Mouse (Mus musculus): ENCODE data around the gene St5.

Gene St5

DNA sequence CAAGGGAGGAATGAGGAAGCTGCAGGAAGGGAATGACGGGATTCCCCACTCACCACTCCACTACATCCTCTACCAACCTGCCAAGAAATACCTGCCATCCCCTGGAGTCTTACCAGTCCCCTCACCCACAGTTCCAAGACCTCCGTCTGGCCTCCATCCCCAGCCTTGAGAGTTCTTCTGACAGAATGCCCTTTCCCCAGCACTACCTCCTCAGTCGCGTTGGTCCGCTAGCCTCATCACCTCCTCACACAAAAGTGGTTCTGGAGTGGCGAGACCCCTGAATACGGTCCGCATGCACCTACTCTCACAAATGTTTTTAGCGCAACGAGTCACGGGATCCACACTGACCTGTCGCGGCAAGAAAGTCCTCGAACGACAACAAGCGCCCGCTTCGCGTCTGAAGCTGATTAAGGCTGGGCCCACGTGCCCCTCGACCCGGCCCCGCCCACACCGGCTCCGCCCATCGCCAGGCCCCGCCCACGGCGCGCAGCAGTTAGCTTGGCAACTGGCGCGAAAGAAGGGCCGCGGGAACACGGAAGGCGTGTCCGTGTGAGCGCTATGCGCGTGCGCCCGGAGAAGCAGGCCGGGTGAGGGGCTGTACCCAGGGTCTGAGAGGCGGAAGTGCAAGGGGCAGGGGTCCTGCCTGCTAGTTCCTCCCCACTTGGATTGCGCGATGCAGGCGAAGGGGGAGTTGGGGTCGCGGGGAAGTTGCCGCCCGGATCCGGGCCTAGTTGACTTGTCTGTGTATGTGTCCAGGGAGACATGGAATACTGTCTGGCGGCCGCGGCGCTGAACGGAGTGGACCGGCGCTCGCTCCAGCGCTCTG is at the start of gene St5, which contains the start of gene Akip1:
Gene St5 (minus strand): TSS at position 416 of the 826 bp plus-strand sequence.
Gene Akip1 (plus strand): TSS at position 501 of the 826 bp plus-strand sequence.
- peak; percentile 88 for DNase-seq

DNA sequence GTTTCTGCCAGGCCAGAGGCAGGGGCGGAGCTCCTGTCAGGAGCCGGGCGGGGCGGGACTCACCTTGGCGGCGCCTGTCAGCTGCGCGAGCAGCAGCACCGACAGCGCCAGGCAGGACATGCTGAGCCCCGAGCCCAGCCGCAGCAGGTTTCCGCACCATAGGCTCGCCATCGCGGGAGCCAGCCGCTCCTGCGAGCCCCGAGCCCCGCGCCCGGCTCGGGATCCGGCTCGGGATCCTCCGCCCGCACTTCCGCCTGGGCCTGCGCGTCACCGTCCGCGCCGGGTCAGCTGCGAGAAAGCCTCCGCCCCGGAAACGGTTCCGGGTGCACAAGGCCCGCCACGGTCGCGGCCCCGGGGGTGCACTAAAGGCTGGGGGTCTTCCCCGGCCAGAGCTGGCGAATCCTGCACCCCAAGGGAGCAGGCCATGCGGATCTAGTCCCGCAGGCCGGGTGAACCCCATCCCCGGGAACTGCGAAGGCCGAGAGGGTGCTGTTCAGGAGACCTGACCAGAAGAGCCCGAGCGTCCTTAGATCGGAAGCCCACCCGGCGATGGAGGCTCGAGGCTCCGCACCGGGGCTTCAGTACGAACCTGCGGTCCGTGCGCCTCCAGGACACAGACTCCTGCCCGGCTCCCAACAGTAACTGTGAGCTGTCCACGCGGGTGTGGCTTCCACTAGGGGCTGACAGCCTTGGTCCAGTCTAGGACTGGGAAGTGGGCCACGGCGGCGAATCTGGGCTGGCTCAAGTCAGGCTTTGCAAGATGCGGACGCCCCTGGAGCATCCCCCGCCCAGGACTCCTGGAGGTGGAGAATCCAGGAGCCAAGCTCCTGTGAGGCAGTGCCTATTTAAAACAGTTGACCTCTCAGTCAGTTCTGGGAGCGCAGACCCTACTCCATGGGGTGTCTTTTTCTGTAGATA is 48.9 kb upstream of the St5 start, which contains the start of gene Tmem9b:
Gene Tmem9b (minus strand): TSS at position 868 of the 918 bp plus-strand sequence.
- peak; percentile 81 for DNase-seq

DNA sequence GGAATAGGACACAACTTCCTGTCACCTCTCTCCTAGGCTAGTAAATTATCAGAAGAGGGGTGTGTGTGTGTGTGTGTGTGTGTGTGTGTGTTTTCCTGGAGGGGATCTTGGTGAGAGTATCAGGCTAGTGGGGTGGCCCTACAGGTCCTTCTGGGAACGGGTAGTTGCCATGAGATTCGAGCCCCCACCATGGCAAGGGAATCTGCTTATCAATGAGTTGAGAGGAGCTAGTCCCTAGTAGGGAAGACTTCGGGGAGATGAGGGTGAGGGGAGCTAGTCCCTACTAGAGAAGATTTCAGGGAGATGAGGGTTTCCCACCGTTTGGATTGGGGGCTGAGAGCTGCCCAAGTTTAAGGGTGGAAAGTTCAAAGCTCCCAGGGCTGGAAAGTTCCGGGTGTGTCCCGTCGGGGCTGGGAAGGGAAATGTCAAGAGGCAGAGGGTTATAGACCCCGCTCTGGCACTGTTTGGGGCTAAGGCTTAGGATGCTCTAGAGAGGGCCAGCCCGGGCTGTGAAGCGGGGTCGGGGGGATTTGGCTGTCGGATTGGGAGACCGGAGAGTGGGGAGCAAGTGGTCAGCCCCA is 48.1 kb upstream of the St5 start:
- peak; percentile 23 for DNase-seq

DNA sequence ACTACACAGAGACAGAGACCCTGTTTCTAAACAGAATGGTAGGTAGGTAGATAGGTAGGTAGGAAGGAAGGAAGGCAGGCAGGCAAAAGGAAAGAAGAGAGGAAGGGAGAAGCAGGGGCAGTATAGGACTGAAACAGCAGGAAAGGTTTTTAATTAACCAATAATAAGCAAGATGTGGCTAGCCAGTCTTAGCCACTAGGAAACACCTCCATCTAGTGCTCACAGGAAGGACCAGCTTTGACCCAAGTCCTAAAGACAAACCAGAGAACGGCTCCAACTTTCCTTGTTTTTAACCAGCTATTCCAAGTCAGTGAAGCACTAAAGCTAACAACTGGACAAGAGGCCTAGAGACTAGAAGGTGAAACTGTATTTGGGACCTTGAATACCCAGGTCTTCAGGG is 44.3 kb upstream of the St5 start:
- DNase-seq = no peak

DNA sequence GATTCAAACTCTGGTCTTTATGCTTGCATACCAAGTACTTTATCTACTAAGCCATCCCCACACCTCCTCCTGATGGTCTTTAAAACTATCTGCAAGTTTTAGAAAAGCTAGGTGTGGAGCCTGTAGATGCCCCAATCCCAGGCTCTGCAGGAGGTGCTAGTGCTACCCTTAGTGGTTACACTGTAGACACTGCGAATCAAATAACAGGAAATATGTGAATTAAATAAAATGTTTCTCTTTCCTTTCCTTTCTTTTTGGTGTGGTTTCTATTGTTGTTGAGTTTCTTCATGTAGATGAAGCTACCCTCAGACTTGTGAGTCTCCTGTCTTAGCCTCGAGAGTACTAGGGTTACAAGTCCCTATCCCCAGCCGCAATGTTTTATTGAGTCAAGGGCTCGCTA is 38.3 kb upstream of the St5 start:
- DNase-seq = no peak

DNA sequence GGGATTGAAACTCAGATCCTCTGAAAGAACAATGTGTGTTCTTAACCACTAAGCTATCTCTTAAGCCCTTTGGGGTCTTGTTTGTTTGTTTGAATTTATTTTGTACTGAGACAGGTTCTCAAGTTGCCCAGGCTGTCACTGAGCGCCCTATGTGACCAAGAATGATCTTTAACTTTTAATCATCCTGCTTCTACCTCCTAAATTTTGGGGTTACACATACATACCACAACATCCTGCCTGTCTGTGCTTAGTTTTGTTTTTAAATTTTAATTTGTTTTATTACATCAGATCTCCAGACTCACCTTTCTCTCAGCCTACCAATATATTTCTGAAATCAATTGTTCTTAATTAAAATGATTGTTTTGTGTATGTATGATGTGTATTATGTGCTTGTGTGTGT is 37.7 kb upstream of the St5 start:
- no peak for DNase-seq

DNA sequence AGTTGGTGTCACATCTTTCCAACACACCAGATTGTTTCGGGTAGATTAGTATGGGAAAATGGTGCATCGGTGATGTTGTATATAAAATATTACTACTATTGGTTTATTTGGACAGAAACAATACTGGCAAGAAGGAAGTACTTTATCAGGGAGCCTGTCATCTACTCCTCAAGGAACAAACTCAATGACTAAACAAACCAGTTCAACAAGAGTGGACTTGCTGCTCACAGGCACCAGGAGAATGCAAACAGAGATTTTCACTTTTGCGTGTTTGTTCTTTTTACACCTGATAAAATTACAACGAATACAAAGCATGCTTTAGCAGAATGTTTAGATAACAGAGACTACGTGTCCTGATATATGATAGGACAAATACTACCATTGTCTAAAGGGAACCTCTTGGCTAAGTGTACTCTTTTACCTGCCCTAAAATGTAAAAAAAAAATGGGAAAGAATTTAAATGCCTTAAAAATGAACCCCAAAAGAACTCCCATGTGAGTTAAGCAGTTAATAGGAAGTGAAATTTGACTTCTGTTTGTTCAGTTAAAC is 36.5 kb upstream of the St5 start:
- no peak for DNase-seq

DNA sequence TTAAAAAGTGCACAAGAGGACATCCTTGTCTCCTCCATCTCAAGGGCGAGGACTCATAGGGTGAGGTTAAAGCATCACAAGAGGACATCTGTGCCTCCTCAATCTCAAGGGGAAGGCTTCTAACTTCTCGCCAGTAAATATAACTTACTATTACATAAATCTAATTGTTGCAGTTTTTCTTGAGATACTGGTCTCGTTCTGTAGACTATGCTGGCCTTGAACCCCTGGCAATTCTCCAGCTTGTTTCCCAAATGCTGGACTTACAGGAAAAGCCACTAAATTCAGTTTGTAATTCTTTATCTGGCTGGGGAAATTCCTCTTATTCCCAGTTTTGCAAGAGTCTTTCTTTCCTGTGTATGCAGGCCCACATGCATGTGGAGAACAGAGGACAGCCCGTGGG is 31.4 kb upstream of the St5 start:
- DNase-seq = no peak

DNA sequence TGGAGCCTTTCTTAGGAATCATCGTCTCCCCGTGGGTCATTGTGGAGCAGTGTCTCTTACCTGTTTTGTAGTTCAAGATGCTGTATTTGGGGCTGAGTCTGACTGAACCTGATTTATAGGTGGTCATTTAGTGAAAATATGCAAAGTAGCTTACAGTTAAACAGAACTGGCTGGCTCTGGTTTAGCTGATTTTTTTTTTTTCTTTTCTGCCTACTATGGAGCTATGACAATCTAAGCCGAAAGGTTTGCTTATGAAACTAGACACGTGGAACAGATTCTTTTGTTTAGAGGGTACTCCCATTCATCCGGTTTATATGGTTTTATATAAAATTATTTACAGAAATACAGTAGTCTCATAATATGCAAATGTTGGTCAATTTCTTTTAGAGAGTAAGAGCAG is 28.2 kb upstream of the St5 start, which contains the start of gene Ascl3:
Gene Ascl3 (minus strand): TSS at position 101 of the 400 bp plus-strand sequence.
- DNase-seq = no peak

DNA sequence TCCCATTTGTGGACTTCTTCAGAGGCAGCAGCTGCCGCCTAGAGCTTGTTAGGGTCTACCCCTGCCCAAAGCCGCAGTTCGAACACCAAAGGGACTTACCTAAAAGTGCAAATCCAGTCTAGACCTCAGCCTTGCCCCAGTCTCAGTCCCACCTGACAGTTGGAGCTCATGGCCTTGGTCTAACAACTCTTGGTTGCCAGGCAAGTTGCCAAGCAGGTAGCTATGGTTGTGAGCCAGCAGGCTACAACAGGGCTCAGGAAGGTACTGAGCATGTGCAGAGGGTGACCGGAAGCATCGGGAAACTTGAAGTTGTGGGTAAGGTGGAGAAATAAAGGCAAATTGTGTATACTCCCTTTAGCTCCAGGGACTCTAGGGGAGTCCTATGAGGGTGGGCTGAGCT is 20.3 kb upstream of the St5 start, which contains the start of gene BC051019:
Gene BC051019 (minus strand): TSS at position 154 of the 400 bp plus-strand sequence.
- DNase-seq = no peak

DNA sequence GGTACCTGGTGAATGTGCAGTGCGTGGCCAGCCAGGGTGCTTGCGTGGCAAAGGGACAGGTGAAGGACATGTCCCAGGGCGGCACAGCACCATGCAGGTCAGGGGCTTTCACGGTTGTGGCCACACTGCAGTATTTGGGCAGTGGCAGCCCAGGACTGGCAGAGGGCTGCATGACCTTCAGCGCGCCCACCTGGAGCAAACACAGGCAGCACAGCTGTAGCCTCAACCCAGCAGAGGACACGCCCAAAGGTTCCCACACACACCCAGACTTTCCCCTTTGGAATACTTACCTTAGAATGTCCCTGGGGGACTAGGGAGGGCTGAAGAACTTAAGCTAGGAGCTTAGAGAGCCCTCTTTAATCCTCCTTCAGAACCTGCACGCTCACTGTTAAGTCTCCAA is 19.7 kb upstream of the St5 start:
- DNase-seq = no peak

DNA sequence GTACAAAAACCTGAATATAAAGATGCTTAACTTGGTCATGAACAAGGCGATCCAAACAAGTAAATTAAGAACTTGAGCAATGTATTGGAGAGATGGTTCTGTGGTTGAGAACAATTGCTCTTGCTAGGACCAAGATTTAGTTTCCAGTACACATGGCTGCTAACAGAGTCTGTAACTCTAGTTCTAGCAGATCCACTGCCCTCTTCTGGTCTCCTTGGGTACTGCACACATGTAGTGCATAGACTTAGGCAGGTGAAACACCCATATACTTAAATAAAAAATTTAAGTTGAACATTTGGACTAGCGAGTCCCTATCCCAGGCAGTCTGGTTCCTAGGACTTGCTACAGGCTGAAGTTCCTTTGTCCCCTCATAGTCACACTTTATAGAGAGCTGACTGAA is 19.2 kb upstream of the St5 start:
- DNase-seq = no peak

DNA sequence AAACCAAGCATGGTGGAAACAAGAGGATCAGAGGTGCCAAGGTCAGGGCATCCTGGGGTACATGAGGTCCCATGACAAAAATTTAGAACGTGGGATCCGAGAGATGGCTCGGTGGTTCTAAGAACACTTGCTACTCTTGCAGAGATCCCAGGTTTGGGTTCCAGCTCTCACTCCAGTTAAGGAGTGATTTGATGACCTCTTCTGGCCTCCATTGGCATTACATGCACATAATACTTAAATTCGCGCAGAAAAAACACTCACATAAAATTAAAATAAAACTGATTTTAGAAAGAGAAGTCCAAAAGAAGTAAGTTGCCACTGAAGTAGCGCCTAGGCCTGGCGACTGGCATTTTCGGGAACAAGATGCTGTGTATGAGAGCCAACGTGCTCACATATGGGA is 15.9 kb upstream of the St5 start:
- peak; percentile 14 for DNase-seq

DNA sequence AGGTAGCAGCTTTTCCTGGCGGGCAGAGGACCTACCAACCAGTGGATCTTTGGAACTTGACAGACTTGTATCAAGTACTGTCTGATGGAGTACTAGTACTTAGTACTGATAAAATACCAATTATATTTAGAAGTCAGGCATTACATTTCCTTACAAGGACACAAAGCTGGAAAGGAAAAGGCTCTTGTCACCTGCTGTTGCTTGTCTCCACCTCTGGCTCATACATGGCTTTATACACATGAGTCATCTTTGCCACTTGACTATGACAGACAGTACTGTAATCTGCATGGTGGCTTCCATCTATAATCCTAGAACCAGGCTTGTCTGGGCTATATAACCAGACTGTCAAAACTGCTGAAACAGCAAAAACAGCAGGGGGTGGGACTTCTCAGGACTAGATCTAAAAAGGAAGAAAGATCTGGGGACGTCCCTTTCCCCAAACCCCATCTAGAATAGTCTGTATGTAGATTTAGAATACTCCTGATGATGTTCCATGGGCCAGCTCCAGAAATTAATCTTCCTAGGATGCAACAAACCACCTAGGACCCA is 10.1 kb upstream of the St5 start:
- DNase-seq = no peak

DNA sequence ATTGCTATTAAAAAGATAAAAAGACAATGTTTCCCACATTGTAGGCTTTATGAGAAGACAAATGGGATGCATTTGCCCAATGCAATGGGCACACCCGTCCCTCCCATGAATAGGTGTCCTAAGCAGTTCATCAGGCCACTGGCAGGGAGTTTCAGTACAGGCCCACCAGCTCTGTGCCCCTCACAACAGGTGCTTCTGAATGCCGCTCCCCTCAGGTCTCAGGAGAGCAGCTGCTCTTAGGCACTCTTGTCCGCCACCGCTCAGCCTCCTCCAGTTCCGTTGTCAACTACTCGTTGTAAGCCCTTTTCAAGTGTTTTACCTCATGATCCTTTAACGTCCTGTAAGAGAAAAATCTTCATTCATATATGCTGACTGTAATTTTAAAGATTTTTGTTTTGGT is 8.8 kb upstream of the St5 start:
- DNase-seq = no peak

DNA sequence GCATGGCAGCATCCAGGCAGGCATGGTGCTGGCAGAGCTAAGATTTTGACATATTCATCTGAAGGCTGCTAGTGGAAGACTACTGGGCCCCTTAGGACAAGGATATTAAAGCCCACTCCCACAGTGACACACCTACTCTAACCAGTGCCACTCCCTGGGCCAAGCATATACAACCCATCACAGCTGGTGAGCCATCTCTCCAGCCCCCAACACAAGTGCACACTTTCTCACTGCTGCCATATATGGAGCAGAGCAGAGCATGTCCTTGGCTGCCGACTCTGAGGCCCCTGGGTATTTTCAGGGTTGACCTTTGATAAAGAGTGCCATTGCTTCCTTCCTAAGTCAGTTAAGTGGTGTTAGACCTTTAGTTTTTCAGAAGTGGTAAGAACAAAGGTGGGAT is 6.7 kb upstream of the St5 start:
- DNase-seq = no peak

DNA sequence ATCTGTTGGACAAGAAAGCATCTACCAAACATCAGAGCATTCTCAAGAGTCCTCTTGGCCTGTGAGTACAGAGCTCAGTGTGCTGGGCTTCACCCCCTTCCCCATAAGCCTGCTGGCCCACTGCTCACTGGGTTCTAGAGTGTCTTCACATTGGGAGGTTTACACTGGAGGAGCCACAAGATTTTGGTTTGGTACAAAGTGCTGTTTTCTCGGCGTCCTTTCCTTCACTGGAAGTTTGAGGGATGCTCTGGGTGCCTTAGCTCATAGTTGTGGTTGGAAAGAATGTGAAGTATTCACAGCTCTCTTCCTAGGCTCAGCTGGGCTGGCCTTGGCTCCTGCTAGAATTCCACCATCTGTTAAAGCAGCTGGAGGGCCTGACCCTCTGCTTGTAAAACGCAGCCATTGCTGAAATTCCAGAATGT is 5.6 kb upstream of the St5 start:
- DNase-seq = no peak

DNA sequence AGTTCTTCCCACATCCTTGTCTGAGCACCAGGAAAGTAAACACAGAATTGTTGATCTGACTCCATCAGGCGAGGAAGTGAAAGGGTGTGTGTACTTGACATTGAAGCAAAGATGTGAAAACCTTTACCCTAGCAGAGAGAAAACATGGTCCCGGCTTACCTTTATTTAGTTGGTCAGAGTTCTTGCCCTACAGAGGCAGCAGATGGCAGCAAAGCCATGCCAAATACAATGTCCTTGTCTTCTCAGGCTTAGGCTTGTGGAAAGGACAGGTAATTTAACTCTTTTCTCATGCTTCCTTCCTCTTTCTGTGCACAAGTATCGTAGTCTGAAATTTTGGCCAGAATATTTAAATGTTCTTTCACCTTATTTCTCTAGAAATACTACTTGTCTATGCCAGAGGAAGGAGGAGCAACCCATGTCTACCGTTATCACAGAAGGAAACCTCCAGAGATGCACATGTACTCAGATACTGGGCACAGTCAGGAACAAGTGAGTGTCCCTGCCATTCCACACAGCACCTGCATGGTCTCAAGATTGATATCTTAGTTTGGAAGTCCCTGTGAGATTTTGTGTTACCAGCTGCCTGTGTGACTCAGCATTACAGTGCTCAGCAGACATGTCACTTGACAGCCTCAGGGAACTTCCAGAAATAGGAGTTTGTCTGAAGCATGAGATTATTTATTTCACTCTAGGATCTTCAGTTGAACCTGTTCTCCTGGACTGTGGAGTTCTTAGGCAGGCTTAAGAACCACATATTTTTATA is 3.8 kb upstream of the St5 start:
- peak; percentile 66 for DNase-seq

DNA sequence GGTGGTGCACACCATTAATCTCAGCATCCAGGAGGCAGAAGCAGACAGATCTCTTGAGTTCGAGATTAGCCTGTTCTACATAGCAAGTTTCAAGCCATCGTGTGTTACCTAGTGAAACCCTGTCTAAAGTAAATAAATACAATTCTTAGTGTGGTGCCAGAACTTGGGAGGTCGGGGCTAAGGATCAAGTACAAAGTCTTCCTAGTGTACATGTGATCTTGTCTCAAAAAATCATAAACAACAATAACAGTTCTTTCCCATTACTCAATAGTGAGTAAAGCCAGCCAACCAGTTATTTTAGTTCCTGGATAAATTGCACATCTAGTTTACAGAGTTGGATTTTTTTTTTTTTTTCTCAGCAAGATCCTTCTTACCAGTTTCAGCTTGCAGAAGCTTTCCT is 1.1 kb upstream of the St5 start:
- DNase-seq = no peak

DNA sequence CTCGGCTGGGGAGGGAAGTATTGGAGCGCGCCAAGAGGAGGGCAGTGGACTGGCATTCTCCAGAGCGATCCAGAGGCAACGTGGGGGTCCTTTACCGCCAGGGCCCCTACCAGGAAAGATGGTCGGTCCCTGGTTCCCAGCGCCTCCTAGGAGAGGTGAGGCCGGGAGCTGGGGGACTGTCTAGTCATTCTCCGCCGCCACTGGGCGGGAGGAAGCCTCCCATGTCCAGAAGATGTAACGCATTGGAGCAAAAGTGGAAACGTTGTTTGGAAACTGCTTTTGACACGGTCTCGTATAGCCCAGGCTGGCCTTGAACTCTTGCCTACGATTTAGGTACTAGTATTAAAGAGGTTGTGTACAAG is 592 bp upstream of the St5 start:
- no peak for DNase-seq

DNA sequence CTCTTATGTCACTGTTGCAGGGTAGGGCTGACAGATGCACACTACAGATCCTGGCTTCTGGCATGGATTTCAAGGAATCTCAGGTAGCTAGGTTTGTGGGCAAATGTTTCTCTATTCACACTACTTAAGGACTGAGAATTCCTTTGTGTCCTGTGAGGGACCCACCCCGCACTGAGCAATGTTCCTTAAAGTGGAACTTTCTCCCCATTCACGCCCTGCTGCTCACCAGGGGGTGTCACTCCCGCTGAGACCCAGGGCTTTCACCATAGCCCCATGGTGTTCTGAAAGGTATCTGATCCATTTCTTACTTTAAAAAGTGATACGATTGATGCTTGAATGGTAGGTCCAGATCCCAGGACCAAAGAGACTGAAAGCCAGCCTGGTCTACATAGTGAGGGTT is 684 bp downstream of the St5 start:
- DNase-seq = peak; percentile 19

DNA sequence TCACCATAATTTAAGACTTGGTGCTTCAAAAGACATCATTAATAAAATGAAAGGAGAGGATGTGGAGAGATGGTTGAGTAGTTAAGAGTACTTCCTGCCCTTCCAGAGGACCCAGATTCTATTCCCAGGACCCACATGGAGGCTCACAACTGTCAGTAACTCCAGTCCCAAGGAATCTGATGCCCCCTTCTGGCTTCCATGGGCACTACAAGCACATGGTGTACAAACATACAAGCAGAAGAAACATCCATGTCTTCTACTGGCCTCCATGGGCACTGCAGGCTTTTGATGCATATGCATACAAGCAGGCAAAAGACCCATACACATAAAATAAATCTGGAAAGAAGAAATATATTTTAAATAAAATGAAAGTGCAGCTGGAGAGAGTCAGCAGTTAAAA is 3.2 kb downstream of the St5 start:
- DNase-seq = no peak

All from cerebellum, adult 9-11 months (tissue).